Mouse (Mus musculus) liver, embryonic 16.5 days (tissue): ENCODE results near the gene Vps25. TPM values are rescaled to one million over a fixed set of nuclear protein-coding genes. Genes with fewer than 3 reads are reported as not detected.

Source experiments
- ATAC-seq: fragments of 200-750 bp; cut with Nextera tagmentation; 2 replicates; pipeline ENCODE4 v1.8.0; 2017; ENCODE audit warnings: low read depth, mild to moderate bottlenecking, moderate number of reproducible peaks, moderate library complexity
- H3K27ac ChIP-seq: fragments of 300-500 bp; sonication (generic); 2 replicates; pipeline ENCODE4 v1.5.1; 2014; ENCODE audit warnings: mild to moderate bottlenecking, low read length
- H3K27me3 ChIP-seq: fragments of 300-500 bp; sonication (generic); 2 replicates; pipeline ENCODE4 v1.6.1; 2014; ENCODE audit warnings: low read depth, low read length, mixed read lengths; ENCODE audit not compliant: control insufficient read depth, insufficient read depth
- H3K36me3 ChIP-seq: fragments of 300-500 bp; sonication (generic); 2 replicates; pipeline ENCODE4 v1.6.1; 2014; ENCODE audit warnings: mild to moderate bottlenecking; ENCODE audit not compliant: control insufficient read depth, insufficient read depth
- H3K4me1 ChIP-seq: fragments of 300-500 bp; sonication (generic); 2 replicates; pipeline ENCODE4 v1.6.1; 2014; ENCODE audit warnings: low read depth, low read length, mixed read lengths; ENCODE audit not compliant: control insufficient read depth
- H3K4me2 ChIP-seq: fragments of 300-500 bp; sonication (generic); 2 replicates; pipeline ENCODE4 v1.6.1; 2014; ENCODE audit warnings: low read depth, low read length, mixed read lengths
- H3K4me3 ChIP-seq: fragments of 300-500 bp; sonication (generic); 2 replicates; pipeline ENCODE4 v1.5.1; 2014; ENCODE audit warnings: low read depth, mild to moderate bottlenecking, low read length
- H3K9ac ChIP-seq: fragments of 300-500 bp; sonication (generic); 2 replicates; pipeline ENCODE4 v1.6.1; 2014; ENCODE audit warnings: low read depth, low read length
- H3K9me3 ChIP-seq: fragments of 300-500 bp; sonication (generic); replicated peaks from 2 replicates; pipeline ENCODE4 v1.6.1; 2016; ENCODE audit warnings: low read length; ENCODE audit not compliant: control insufficient read depth
- WGBS: fragments of 180-500 bp; shearing (Covaris S2); extraction: QIAGEN DNeasy Blood & Tissue Kit; methylation state at CpG from one replicate; pipeline ENCODE4 v1.1.7; 2014; ENCODE audit not compliant: insufficient replicate concordance; 5-methylcytosine and 5-hydroxymethylcytosine counted together
- polyA plus RNA-seq: library from polyadenylated mRNA; unstranded; fragments of >200 nt; fragmentation: Nextera tagmentation; extraction: Ambion mirVana; gene quantifications from 2 replicates; pipeline ENCODE4 v1.2.1, GENCODE M21; 2015

Gene Vps25
- polyA plus RNA-seq, 1 experiment from 2014 or later, result 75.2 TPM

GRCm38 (mm10) chr11:101226065-101226701, 27.3 kb upstream of the Vps25 start, which contains the start of gene Ezh1:
TSS of gene Ezh1 (minus strand) at chr11:101226463.
- under 1% methylated on average over 56 of the region's 56 CpGs for whole genome bisulfite sequencing
- Histone ChIP-seq H3K4me3 (peak within 1 kb of the TSS; percentile 92), H3K4me1 (peaks cover 11% of the 10 kb centered on the region), H3K4me2 (peak within 1 kb of the TSS; percentile 81), H3K9ac (peak within 1 kb of the TSS; percentile 97), H3K27ac (peak within 1 kb of the TSS; percentile 87), H3K27me3 (peaks cover 18% of the 10 kb centered on the region), H3K36me3 (no peaks in the 10 kb centered on the region), H3K9me3 (no peaks in the 10 kb centered on the region)
- peak; percentile 97 for ATAC-seq

- 23% methylated on average over 8 of the region's 8 CpGs for WGBS
- no peak for ATAC-seq
- no peak overlapping the region for H3K4me2 ChIP-seq
- no peaks in the 10 kb centered on the region for H3K9me3 ChIP-seq
- H3K4me3 ChIP-seq, result no peak overlapping the region
- H3K9ac ChIP-seq, result no peak overlapping the region
- H3K36me3 ChIP-seq, result no peaks in the 10 kb centered on the region
- H3K27me3 ChIP-seq, result peaks cover 28% of the 10 kb centered on the region
- peaks cover 11% of the 10 kb centered on the region for H3K4me1 ChIP-seq
- no peak overlapping the region for H3K27ac ChIP-seq
Observed at GRCm38 (mm10) chr11:101229361-101229900, 24.1 kb upstream of the Vps25 start.

- Histone ChIP-seq H3K27me3 (peaks cover 28% of the 10 kb centered on the region), H3K36me3 (no peaks in the 10 kb centered on the region), H3K9ac (no peak overlapping the region), H3K4me1 (peaks cover 7% of the 10 kb centered on the region), H3K4me2 (no peak overlapping the region), H3K9me3 (no peaks in the 10 kb centered on the region), H3K27ac (no peak overlapping the region), H3K4me3 (no peak overlapping the region)
- 24% methylated on average over 2 of the region's 2 CpGs for WGBS
- no peak for ATAC-seq
Observed at GRCm38 (mm10) chr11:101230061-101230511, 23.4 kb upstream of the Vps25 start.

- Histone ChIP-seq H3K27ac (no peak overlapping the region), H3K36me3 (no peaks in the 10 kb centered on the region), H3K27me3 (peaks cover 28% of the 10 kb centered on the region), H3K4me3 (no peak overlapping the region), H3K4me1 (peaks cover 2% of the 10 kb centered on the region; the same call in 1 of the 2 replicates), H3K4me2 (no peak overlapping the region), H3K9me3 (no peaks in the 10 kb centered on the region), H3K9ac (no peak overlapping the region)
- WGBS, result 26% methylated on average over 5 of the region's 5 CpGs
- no peak for ATAC-seq
Observed at GRCm38 (mm10) chr11:101230526-101230925, 23.0 kb upstream of the Vps25 start.

- Histone ChIP-seq H3K27me3 (peaks cover 28% of the 10 kb centered on the region), H3K9me3 (no peaks in the 10 kb centered on the region), H3K4me2 (peak overlapping the region; percentile 40), H3K36me3 (no peaks in the 10 kb centered on the region), H3K4me3 (no peak overlapping the region), H3K9ac (no peak overlapping the region), H3K4me1 (peaks cover 2% of the 10 kb centered on the region; the same call in 1 of the 2 replicates), H3K27ac (peak overlapping the region; percentile 33; the same call in 1 of the 2 replicates)
- WGBS, result 3% methylated on average over 18 of the region's 18 CpGs
- no peak for ATAC-seq
Observed at GRCm38 (mm10) chr11:101230991-101231871, 22.3 kb upstream of the Vps25 start.

- ATAC-seq, result peak; percentile 60
- 19% methylated on average over 6 of the region's 6 CpGs for WGBS
- H3K9ac ChIP-seq, result no peak overlapping the region
- H3K4me2 ChIP-seq, result peak overlapping the region; percentile 40; the same call in 1 of the 2 replicates
- H3K27ac ChIP-seq, result peak overlapping the region; percentile 33; the same call in 1 of the 2 replicates
- no peaks in the 10 kb centered on the region for H3K9me3 ChIP-seq
- peaks cover 28% of the 10 kb centered on the region for H3K27me3 ChIP-seq
- no peak overlapping the region for H3K4me3 ChIP-seq
- H3K36me3 ChIP-seq, result no peaks in the 10 kb centered on the region
- H3K4me1 ChIP-seq, result no peaks in the 10 kb centered on the region; the same call in 1 of the 2 replicates
Observed at GRCm38 (mm10) chr11:101232010-101232839, 21.3 kb upstream of the Vps25 start.

GRCm38 (mm10) chr11:101233240-101233639, 20.3 kb upstream of the Vps25 start:
- H3K27me3 ChIP-seq, result peaks cover 28% of the 10 kb centered on the region
- WGBS, result 33% methylated on average over 1 of the region's 1 CpGs

GRCm38 (mm10) chr11:101234124-101234523, 19.4 kb upstream of the Vps25 start:
- no peaks in the 10 kb centered on the region for H3K36me3 ChIP-seq
- H3K4me2 ChIP-seq, result no peak overlapping the region
- H3K4me1 ChIP-seq, result no peaks in the 10 kb centered on the region; the same call in 1 of the 2 replicates
- H3K9ac ChIP-seq, result no peak overlapping the region
- peaks cover 24% of the 10 kb centered on the region for H3K27me3 ChIP-seq
- no peak overlapping the region for H3K27ac ChIP-seq
- no peak overlapping the region for H3K4me3 ChIP-seq
- H3K9me3 ChIP-seq, result no peaks in the 10 kb centered on the region
- ATAC-seq, result no peak

More at GRCm38 (mm10) chr11:101233240-101233639, 20.3 kb upstream of the Vps25 start:
- H3K9me3 ChIP-seq, result no peaks in the 10 kb centered on the region
- no peak for ATAC-seq
- no peak overlapping the region for H3K4me3 ChIP-seq
- no peak overlapping the region for H3K9ac ChIP-seq
- H3K4me2 ChIP-seq, result no peak overlapping the region
- H3K27ac ChIP-seq, result no peak overlapping the region
- H3K4me1 ChIP-seq, result no peaks in the 10 kb centered on the region; the same call in 1 of the 2 replicates
- no peaks in the 10 kb centered on the region for H3K36me3 ChIP-seq
